Mouse (Mus musculus) midbrain, embryonic 14.5 days (tissue): Measurements from ENCODE around the gene Ptpn3. TPM values are rescaled to one million over a fixed set of nuclear protein-coding genes. Genes with fewer than 3 reads are reported as not detected.

Source experiments
- ATAC-seq: fragments of 200-750 bp; cut with Nextera tagmentation; 2 replicates; pipeline ENCODE4 v1.8.0; 2017; ENCODE audit warnings: moderate number of reproducible peaks, moderate library complexity; ENCODE audit not compliant: low FRiP score, low TSS enrichment
- DNase-seq: peaks from one replicate; pipeline ENCODE4 v3.0.0-alpha.2; 2015
- H3K27ac ChIP-seq: fragments of 300-500 bp; sonication (generic); replicated peaks from 2 replicates; pipeline ENCODE4 v1.5.1; 2014; ENCODE audit warnings: mild to moderate bottlenecking, low read depth, low read length, moderate library complexity
- H3K27me3 ChIP-seq: fragments of 300-500 bp; sonication (generic); 2 replicates; pipeline ENCODE4 v1.6.1; 2014; ENCODE audit warnings: low read length, control low read depth, mixed read lengths; ENCODE audit not compliant: control insufficient read depth, insufficient read depth
- H3K36me3 ChIP-seq: fragments of 300-500 bp; sonication (generic); 2 replicates; pipeline ENCODE4 v1.6.1; 2014; ENCODE audit warnings: low read length, control low read depth; ENCODE audit not compliant: control insufficient read depth, insufficient read depth
- H3K4me1 ChIP-seq: fragments of 300-500 bp; sonication (generic); 2 replicates; pipeline ENCODE4 v1.6.1; 2014; ENCODE audit warnings: mild to moderate bottlenecking, antibody characterized with exemption, low read length, control low read depth; ENCODE audit not compliant: control insufficient read depth, insufficient read depth
- H3K4me2 ChIP-seq: fragments of 300-500 bp; sonication (generic); 2 replicates; pipeline ENCODE4 v1.6.1; 2014; ENCODE audit warnings: mild to moderate bottlenecking, low read length, moderate library complexity
- H3K4me3 ChIP-seq: fragments of 300-500 bp; sonication (generic); replicated peaks from 2 replicates; pipeline ENCODE4 v1.5.1; 2014; ENCODE audit warnings: low read depth, low read length
- H3K9ac ChIP-seq: fragments of 300-500 bp; sonication (generic); replicated peaks from 2 replicates; pipeline ENCODE4 v1.6.1; 2014; ENCODE audit warnings: mild to moderate bottlenecking, low read length, moderate library complexity
- H3K9me3 ChIP-seq: fragments of 300-500 bp; sonication (generic); 2 replicates; pipeline ENCODE4 v1.6.1; 2016; ENCODE audit warnings: low read length, control low read depth, mixed read lengths; ENCODE audit not compliant: control insufficient read depth
- WGBS: fragments of 180-500 bp; shearing (Covaris S2); extraction: QIAGEN DNeasy Blood & Tissue Kit; methylation state at CpG from one replicate; pipeline ENCODE4 v1.1.7; 2014; 5-methylcytosine and 5-hydroxymethylcytosine counted together
- polyA plus RNA-seq: library from polyadenylated mRNA; unstranded; fragments of >200 nt; fragmentation: Nextera tagmentation; extraction: Ambion mirVana; gene quantifications from 2 replicates; pipeline ENCODE4 v1.2.1, GENCODE M21; 2014

Ptpn3 gene
- polyA plus RNA-seq, 1 experiment from 2014 or later, result 3.1 TPM

- no peak overlapping the region for H3K4me3 ChIP-seq
- ATAC-seq (no peak), DNase-seq (no peak)
- H3K9ac ChIP-seq, result no peak overlapping the region
- no peaks in the 10 kb centered on the region for H3K4me1 ChIP-seq
- no peak overlapping the region for H3K27ac ChIP-seq
- WGBS, result 94% methylated on average over 2 of the region's 2 CpGs
- H3K36me3 ChIP-seq, result no peaks in the 10 kb centered on the region
- H3K4me2 ChIP-seq, result no peak overlapping the region
- H3K9me3 ChIP-seq, result no peaks in the 10 kb centered on the region; the same call in 1 of the 2 replicates
- H3K27me3 ChIP-seq, result no peaks in the 10 kb centered on the region
These were observed 16.4 kb downstream of the Ptpn3 start for GRCm38 (mm10) chr4:57285251-57285650.

GRCm38 (mm10) chr4:57283189-57283588 lies 18.4 kb downstream of the Ptpn3 start:
- Histone ChIP-seq H3K27me3 (no peaks in the 10 kb centered on the region), H3K4me1 (no peaks in the 10 kb centered on the region), H3K27ac (no peak overlapping the region), H3K36me3 (no peaks in the 10 kb centered on the region), H3K4me3 (no peak overlapping the region), H3K4me2 (no peak overlapping the region), H3K9ac (no peak overlapping the region), H3K9me3 (no peaks in the 10 kb centered on the region)
- 85% methylated on average over 3 of the region's 3 CpGs for WGBS
- DNase-seq (no peak), ATAC-seq (no peak)

GRCm38 (mm10) chr4:57282630-57283029 lies 19.0 kb downstream of the Ptpn3 start:
- no peak for DNase-seq
- no peak for ATAC-seq
- WGBS, result 82% methylated on average over 6 of the region's 6 CpGs
- no peak overlapping the region for H3K4me3 ChIP-seq
- no peaks in the 10 kb centered on the region for H3K27me3 ChIP-seq
- H3K4me1 ChIP-seq, result no peaks in the 10 kb centered on the region
- H3K36me3 ChIP-seq, result no peaks in the 10 kb centered on the region
- H3K9ac ChIP-seq, result no peak overlapping the region
- no peak overlapping the region for H3K4me2 ChIP-seq
- no peak overlapping the region for H3K27ac ChIP-seq
- no peaks in the 10 kb centered on the region for H3K9me3 ChIP-seq

GRCm38 (mm10) chr4:57282179-57282578 lies 19.5 kb downstream of the Ptpn3 start:
- DNase-seq (no peak), ATAC-seq (no peak)
- H3K4me1 ChIP-seq, result no peaks in the 10 kb centered on the region
- no peaks in the 10 kb centered on the region for H3K36me3 ChIP-seq
- H3K4me2 ChIP-seq, result no peak overlapping the region
- no peak overlapping the region for H3K27ac ChIP-seq
- no peak overlapping the region for H3K9ac ChIP-seq
- 87% methylated on average over 5 of the region's 5 CpGs for WGBS
- no peak overlapping the region for H3K4me3 ChIP-seq
- H3K27me3 ChIP-seq, result no peaks in the 10 kb centered on the region
- H3K9me3 ChIP-seq, result no peaks in the 10 kb centered on the region

GRCm38 (mm10) chr4:57280888-57281287 lies 20.7 kb downstream of the Ptpn3 start:
- no peak overlapping the region for H3K4me3 ChIP-seq
- H3K9me3 ChIP-seq, result no peaks in the 10 kb centered on the region
- no peak overlapping the region for H3K27ac ChIP-seq
- H3K27me3 ChIP-seq, result no peaks in the 10 kb centered on the region
- DNase-seq, result no peak
- H3K4me1 ChIP-seq, result no peaks in the 10 kb centered on the region
- H3K36me3 ChIP-seq, result no peaks in the 10 kb centered on the region
- WGBS, result 91% methylated on average over 5 of the region's 5 CpGs
- no peak overlapping the region for H3K9ac ChIP-seq
- ATAC-seq, result no peak
- H3K4me2 ChIP-seq, result no peak overlapping the region

GRCm38 (mm10) chr4:57279229-57279628 lies 22.4 kb downstream of the Ptpn3 start:
- no peak overlapping the region for H3K4me3 ChIP-seq
- H3K27ac ChIP-seq, result no peak overlapping the region
- no peak overlapping the region for H3K9ac ChIP-seq
- no peaks in the 10 kb centered on the region for H3K9me3 ChIP-seq
- H3K4me2 ChIP-seq, result no peak overlapping the region
- 38% methylated on average over 8 of the region's 8 CpGs for WGBS
- no peaks in the 10 kb centered on the region for H3K36me3 ChIP-seq
- H3K27me3 ChIP-seq, result no peaks in the 10 kb centered on the region
- ATAC-seq (no peak), DNase-seq (no peak)
- no peaks in the 10 kb centered on the region for H3K4me1 ChIP-seq

GRCm38 (mm10) chr4:57278812-57279211 lies 22.8 kb downstream of the Ptpn3 start:
- Histone ChIP-seq H3K36me3 (no peaks in the 10 kb centered on the region), H3K4me3 (no peak overlapping the region), H3K27me3 (no peaks in the 10 kb centered on the region), H3K4me2 (no peak overlapping the region), H3K9ac (no peak overlapping the region), H3K4me1 (0 out of 2 replicates have a peak, but pooled peaks cover 4% of the 10 kb centered on the region), H3K9me3 (no peaks in the 10 kb centered on the region), H3K27ac (no peak overlapping the region)
- DNase-seq (no peak), ATAC-seq (no peak)
- 56% methylated on average over 10 of the region's 10 CpGs for WGBS

- no peak overlapping the region for H3K4me2 ChIP-seq
- no peak overlapping the region for H3K9ac ChIP-seq
- no peaks in the 10 kb centered on the region for H3K36me3 ChIP-seq
- 74% methylated on average over 3 of the region's 3 CpGs for WGBS
- no peaks in the 10 kb centered on the region for H3K27me3 ChIP-seq
- no peak overlapping the region for H3K27ac ChIP-seq
- DNase-seq (no peak), ATAC-seq (no peak)
- no peaks in the 10 kb centered on the region for H3K9me3 ChIP-seq
- 0 out of 2 replicates have a peak, but pooled peaks cover 5% of the 10 kb centered on the region for H3K4me1 ChIP-seq
- no peak overlapping the region for H3K4me3 ChIP-seq
These were observed 24.0 kb downstream of the Ptpn3 start for GRCm38 (mm10) chr4:57277671-57278070.

GRCm38 (mm10) chr4:57275116-57275743 lies 26.4 kb downstream of the Ptpn3 start:
- H3K27ac ChIP-seq, result no peak overlapping the region
- H3K27me3 ChIP-seq, result no peaks in the 10 kb centered on the region
- DNase-seq, result peak; percentile 92
- H3K4me2 ChIP-seq, result no peak overlapping the region
- no peaks in the 10 kb centered on the region for H3K36me3 ChIP-seq
- H3K9me3 ChIP-seq, result no peaks in the 10 kb centered on the region
- 10% methylated on average over 8 of the region's 8 CpGs for WGBS
- no peak overlapping the region for H3K4me3 ChIP-seq
- 0 out of 2 replicates have a peak, but pooled peaks cover 5% of the 10 kb centered on the region for H3K4me1 ChIP-seq
- no peak overlapping the region for H3K9ac ChIP-seq
- peak; percentile 79; the same call in 1 of the 2 replicates for ATAC-seq
